Mouse (Mus musculus) cerebellum, postnatal 14 days (tissue): ENCODE data around the gene Dag1.
"Not testable (repeated sequence)": the region's sequence is repeated elsewhere in the genome, so short reads cannot be mapped to it uniquely, and the experiment has no call there.

Experiments used
- DNase-seq, 2 experiments: peaks; one replicate each; pipeline ENCODE4 v3.0.0; 2021; ENCODE audit warnings: mixed read lengths in 2 of 2

The Dag1 gene

GRCm38 (mm10) chr9:108263690-108264190 lies at the start of gene Dag1:
Dag1 (minus strand) TSS chr9:108263958.
- DNase-seq = peak; percentile 99 to 100

GRCm38 (mm10) chr9:108308141-108308540 lies 44.4 kb upstream of the Dag1 start:
- no peak for DNase-seq

GRCm38 (mm10) chr9:108307021-108307807 lies 43.5 kb upstream of the Dag1 start:
- DNase-seq = no peak

GRCm38 (mm10) chr9:108306571-108306980 lies 42.8 kb upstream of the Dag1 start:
- peak; percentile 79 to 83 for DNase-seq

GRCm38 (mm10) chr9:108305629-108306520 lies 42.1 kb upstream of the Dag1 start, which contains the start of the genes Rhoa and Tcta:
Rhoa (plus strand) TSS chr9:108306129.
Tcta (minus strand) TSS chr9:108306160.
- DNase-seq = peak; percentile 96 to 98

- DNase-seq = peak in 1 of 2 experiments; percentile 29
Measured at GRCm38 (mm10) chr9:108305170-108305569, 41.4 kb upstream of the Dag1 start.

- DNase-seq = no peak
Measured at GRCm38 (mm10) chr9:108304716-108305115, 41.0 kb upstream of the Dag1 start.

- DNase-seq = no peak
Measured at GRCm38 (mm10) chr9:108301853-108302252, 38.1 kb upstream of the Dag1 start.

- peak; percentile 53 to 54 for DNase-seq
Measured at GRCm38 (mm10) chr9:108296453-108297355, 32.9 kb upstream of the Dag1 start, which contains the start of gene Amt. Amt (plus strand) TSS chr9:108296853.

GRCm38 (mm10) chr9:108290773-108291172 lies 27.0 kb upstream of the Dag1 start:
- peak in 1 of 2 experiments; percentile 35 for DNase-seq

GRCm38 (mm10) chr9:108290016-108290750 lies 26.4 kb upstream of the Dag1 start, which contains the start of gene Nicn1:
Nicn1 (plus strand) TSS chr9:108290429.
- DNase-seq = peak; percentile 89 to 92

GRCm38 (mm10) chr9:108289347-108289746 lies 25.6 kb upstream of the Dag1 start:
- no peak for DNase-seq

GRCm38 (mm10) chr9:108287526-108288238 lies 23.9 kb upstream of the Dag1 start:
- DNase-seq = not testable (repeated sequence)

- peak; percentile 86 to 91 for DNase-seq
Measured at GRCm38 (mm10) chr9:108284410-108284809, 20.7 kb upstream of the Dag1 start.

GRCm38 (mm10) chr9:108280071-108280828 lies 16.5 kb upstream of the Dag1 start:
- peak; percentile 38 to 58 for DNase-seq

- DNase-seq = peak in 1 of 2 experiments; percentile 56
Measured at GRCm38 (mm10) chr9:108278697-108279450, 15.1 kb upstream of the Dag1 start.

GRCm38 (mm10) chr9:108275331-108275659 lies 11.5 kb upstream of the Dag1 start:
- no peak for DNase-seq

GRCm38 (mm10) chr9:108274476-108275330 lies 10.9 kb upstream of the Dag1 start:
- no peak for DNase-seq
